Comparison of ENCODE assay signal across 22 mouse cellular contexts in genomic region chr5:76246539-76246938, GRCm38 (mm10). TPM values are rescaled to one million over a fixed set of nuclear protein-coding genes. Genes with fewer than 3 reads are reported as not detected.
DNase-seq lines count a peak whose midpoint lies in the region; TF ChIP-seq lines count a peak whose summit lies in the region.
"Had no signal": no experiment of that assay in that cellular context is flagged by ENCODE, and none has a peak within 500 bp of the region (broad histone marks: within the 10 kb centered on the region; RNA-seq: fewer than 3 reads in every experiment).

No protein-coding gene starts in this region.

- H3K9ac ChIP-seq in CH12.LX (ENCODE audit: insufficient read depth, low read depth), result no peak overlapping the region
- H3K9ac ChIP-seq: embryonic facial prominence, embryonic 13.5 days; embryonic facial prominence, embryonic 15.5 days; forebrain, embryonic 12.5 days had no signal

- peaks cover 12 to 72% of the 10 kb centered on the region in 2 experiments for H3K4me1 ChIP-seq in CH12.LX (ENCODE audit: control insufficient read depth in 1 of 2, insufficient read depth in 2 of 2)
- H3K4me1 ChIP-seq: embryonic facial prominence, embryonic 13.5 days; embryonic facial prominence, embryonic 15.5 days; forebrain, embryonic 10.5 days; forebrain, embryonic 12.5 days had no signal

- H3K4me2 ChIP-seq in CH12.LX (ENCODE audit: insufficient read depth, low read depth, poor library complexity, severe bottlenecking), result no peak overlapping the region
- H3K4me2 ChIP-seq: embryonic facial prominence, embryonic 13.5 days; embryonic facial prominence, embryonic 15.5 days; forebrain, embryonic 12.5 days had no signal

- H3K27ac ChIP-seq in layer of hippocampus, adult 2 months, result peak overlapping the region; percentile 80; the same call in 1 of the 2 replicates
- no peak overlapping the region for H3K27ac ChIP-seq in CH12.LX (ENCODE audit: insufficient read depth, low read depth)
- H3K27ac ChIP-seq: embryonic facial prominence, embryonic 13.5 days; embryonic facial prominence, embryonic 15.5 days; forebrain, embryonic 10.5 days; forebrain, embryonic 12.5 days had no signal

- DNase-seq in layer of hippocampus, adult 2 months (ENCODE audit: low spot score in 2 of 2), result no peak
- no peak for DNase-seq in layer of hippocampus, adult 11-12 months (ENCODE audit: low spot score)
- peak; percentile 3 for DNase-seq in ovary, adult 18-20 months (ENCODE audit: low spot score)
- no peak for DNase-seq in ovary, postnatal 36 days (ENCODE audit: low spot score)
- no peak for DNase-seq in CH12.LX (ENCODE audit: extremely low read depth)
- DNase-seq in Muller cell, postnatal 12 days (ENCODE audit: inconsistent ontology term), result no peak
- DNase-seq: adrenal gland, adult 2 months; adrenal gland, postnatal 10 days; adrenal gland, postnatal 25 days; B cell, adult 2 months; cerebellum, adult 11 months; cerebellum, adult 18-20 months; cerebellum, adult 8-10 months; cerebellum, adult 9-11 months; cerebellum, postnatal 14 days; cerebellum, postnatal 36 days; embryo, embryonic 11 days had no signal

- no peak for TF ChIP-seq CTCF in layer of hippocampus, adult 2 months (conservative IDR thresholded peaks at IDR 0.05)
- TF ChIP-seq CTCF in CH12.LX (conservative IDR thresholded peaks at IDR 0.05 in 1 of 2, IDR thresholded peaks at IDR 0.05 in 1 of 2; ENCODE audit: low read depth in 2 of 2, low read length in 2 of 2), result no peak

- no peak for TF ChIP-seq POLR2A in CH12.LX (IDR thresholded peaks at IDR 0.05; ENCODE audit: low read depth, low read length)

- TF ChIP-seq RAD21 in CH12.LX (IDR thresholded peaks at IDR 0.05; ENCODE audit: low read depth, low read length), result no peak

- in situ Hi-C loops in CH12.LX (cut with MboI; ENCODE audit: low pct_ligation_motif_present, low pct_unique_long_range_greater_than_20kb, low sequenced_read_pairs), result no loop called here

- no peaks in the 10 kb centered on the region for H3K27me3 ChIP-seq in CH12.LX (replicated peaks)
- H3K27me3 ChIP-seq: embryonic facial prominence, embryonic 13.5 days; embryonic facial prominence, embryonic 15.5 days; forebrain, embryonic 12.5 days had no signal

- no peaks in the 10 kb centered on the region for H3K79me2 ChIP-seq in CH12.LX (replicated peaks; ENCODE audit: control insufficient read depth, extremely low read depth, insufficient read depth, poor library complexity, severe bottlenecking)

- dilution Hi-C loops in CH12.LX (cut with MboI; ENCODE audit: extremely low pct_ligation_motif_present, extremely low pct_unique_long_range_greater_than_20kb, low sequenced_read_pairs), result no loop called here

- no peaks in the 10 kb centered on the region for H3K9me3 ChIP-seq in CH12.LX (replicated peaks; ENCODE audit: low read length)
- H3K9me3 ChIP-seq: embryonic facial prominence, embryonic 13.5 days; embryonic facial prominence, embryonic 15.5 days; forebrain, embryonic 10.5 days; forebrain, embryonic 12.5 days had no signal

- H3K4me3 ChIP-seq in layer of hippocampus, adult 2 months, result no peak overlapping the region
- no peak overlapping the region for H3K4me3 ChIP-seq in CH12.LX (replicated peaks in 1 of 3; ENCODE audit: low read depth in 2 of 3, low read length in 2 of 3, poor library complexity in 1 of 3)
- H3K4me3 ChIP-seq: embryonic facial prominence, embryonic 13.5 days; embryonic facial prominence, embryonic 15.5 days; erythroblast, embryonic 14.5 days; forebrain, embryonic 10.5 days; forebrain, embryonic 12.5 days had no signal

- H3K36me3 ChIP-seq in CH12.LX (replicated peaks in 1 of 2; ENCODE audit: control insufficient read depth in 1 of 2, insufficient read depth in 1 of 2, low read length in 1 of 2), result peaks cover 0 to 6% of the 10 kb centered on the region in 2 experiments

- no peak for TF ChIP-seq EP300 in CH12.LX (IDR thresholded peaks at IDR 0.05; ENCODE audit: low read length)

TF ChIP-seq in CH12.LX, 34 proteins besides CTCF, POLR2A, EP300 and RAD21:
- peak; percentile 76 for TF ChIP-seq ZNF384 (IDR thresholded peaks at IDR 0.05; ENCODE audit: low read depth, low read length)
- no peak for TF ChIP-seq JUND (conservative IDR thresholded peaks at IDR 0.05; ENCODE audit: low read depth, low read length)

RNA-seq across cellular contexts. Expression of gene Clock, which starts 58.1 kb away (rescaled TPM):
- total RNA-seq in layer of hippocampus, adult 2 months (2021), result 10 to 100 TPM; 49.5 to 51.9 TPM
- total RNA-seq in CH12.LX (2012; rRNA removed) (3.2 and 3.4 TPM in 2 replicates), CH12.LX (2014; rRNA removed) (4.5 and 5.6 TPM in 2 replicates)
- 6.0 and 8.0 TPM in 2 replicates for polyA plus RNA-seq in CH12.LX (2012; ENCODE audit: insufficient read length, low read depth)

Comparison
In these comparisons a context has a peak if more than half of its experiments do, and no peak if none do; other contexts are left out.
1. RNA of gene Clock, which starts 58.1 kb away (total RNA-seq): 49.5 to 51.9 TPM in layer of hippocampus, adult 2 months; 3.2 to 5.6 TPM in CH12.LX; every median in the first group is over 4 times any median in the second.